Mouse (Mus musculus): ENCODE data around the gene Tnxb. TPM values are rescaled to one million over a fixed set of nuclear protein-coding genes. Genes with fewer than 3 reads are reported as not detected.
"Not testable (repeated sequence)": the region's sequence is repeated elsewhere in the genome, so short reads cannot be mapped to it uniquely, and the experiment has no call there.

The Tnxb gene
- polyA plus RNA-seq, 1 experiment from 2014 or later = 0.77 TPM

GRCm38 (mm10) chr17:34743719-34744118, 73.4 kb downstream of the Tnxb start, which contains the start of gene C4b:
Gene C4b, minus strand, starts transcription at chr17:34743882.
- 76% methylated on average over 7 of the region's 7 CpGs for WGBS
- peaks cover 9% of the 10 kb centered on the region for H3K9me3 ChIP-seq (replicated peaks)
- no peak for ATAC-seq (ENCODE audit: insufficient number of reproducible peaks, low FRiP score)
- H3K27me3 ChIP-seq (replicated peaks) = peaks cover 11% of the 10 kb centered on the region
- H3K36me3 ChIP-seq = no peaks in the 10 kb centered on the region
- no peak within 1 kb of the TSS for H3K4me3 ChIP-seq
- H3K9ac ChIP-seq = no peak within 1 kb of the TSS
- no peak within 1 kb of the TSS for H3K4me2 ChIP-seq
- H3K27ac ChIP-seq (ENCODE audit: poor library complexity, severe bottlenecking) = no peak within 1 kb of the TSS
- no peaks in the 10 kb centered on the region for H3K4me1 ChIP-seq (replicated peaks)

GRCm38 (mm10) chr17:34744206-34744605, 73.9 kb downstream of the Tnxb start:
- Histone ChIP-seq H3K36me3 (no peaks in the 10 kb centered on the region), H3K4me1 (replicated peaks) (no peaks in the 10 kb centered on the region), H3K4me2 (no peak overlapping the region), H3K27me3 (replicated peaks) (peaks cover 9% of the 10 kb centered on the region), H3K9ac (no peak overlapping the region), H3K9me3 (replicated peaks) (peaks cover 12% of the 10 kb centered on the region), H3K4me3 (no peak overlapping the region), H3K27ac (ENCODE audit: poor library complexity, severe bottlenecking) (no peak overlapping the region)
- 76% methylated on average over 6 of the region's 6 CpGs for WGBS
- ATAC-seq (ENCODE audit: insufficient number of reproducible peaks, low FRiP score) = no peak

GRCm38 (mm10) chr17:34744611-34745010, 74.3 kb downstream of the Tnxb start:
- H3K4me2 ChIP-seq; H3K9ac ChIP-seq; H3K27me3 ChIP-seq (replicated peaks); H3K4me3 ChIP-seq; H3K27ac ChIP-seq (ENCODE audit: poor library complexity, severe bottlenecking); H3K36me3 ChIP-seq; H3K4me1 ChIP-seq (replicated peaks); ATAC-seq (ENCODE audit: insufficient number of reproducible peaks, low FRiP score): not testable (repeated sequence)
- H3K9me3 ChIP-seq (replicated peaks) = peaks cover 16% of the 10 kb centered on the region
- 87% methylated on average over 6 of the region's 6 CpGs for WGBS

GRCm38 (mm10) chr17:34745166-34745565, 74.8 kb downstream of the Tnxb start:
- not testable (repeated sequence) for ATAC-seq (ENCODE audit: insufficient number of reproducible peaks, low FRiP score); H3K9ac ChIP-seq; H3K27ac ChIP-seq (ENCODE audit: poor library complexity, severe bottlenecking); H3K4me3 ChIP-seq; H3K27me3 ChIP-seq (replicated peaks); H3K36me3 ChIP-seq; H3K4me1 ChIP-seq (replicated peaks); H3K4me2 ChIP-seq
- H3K9me3 ChIP-seq (replicated peaks) = peaks cover 16% of the 10 kb centered on the region
- 82% methylated on average over 4 of the region's 4 CpGs for WGBS

- no peaks in the 10 kb centered on the region for H3K36me3 ChIP-seq
- no peak for ATAC-seq (ENCODE audit: insufficient number of reproducible peaks, low FRiP score)
- peaks cover 19% of the 10 kb centered on the region for H3K9me3 ChIP-seq (replicated peaks)
- 78% methylated on average over 5 of the region's 5 CpGs for WGBS
- no peak overlapping the region for H3K9ac ChIP-seq
- H3K4me2 ChIP-seq = no peak overlapping the region
- H3K4me3 ChIP-seq = no peak overlapping the region
- no peaks in the 10 kb centered on the region for H3K27me3 ChIP-seq (replicated peaks)
- no peaks in the 10 kb centered on the region for H3K4me1 ChIP-seq (replicated peaks)
- H3K27ac ChIP-seq (ENCODE audit: poor library complexity, severe bottlenecking) = no peak overlapping the region
These were observed 76.2 kb downstream of the Tnxb start for GRCm38 (mm10) chr17:34746531-34746930.

GRCm38 (mm10) chr17:34761471-34761870, 91.1 kb downstream of the Tnxb start:
- no peak overlapping the region for H3K27ac ChIP-seq (ENCODE audit: poor library complexity, severe bottlenecking)
- H3K9me3 ChIP-seq (replicated peaks) = peaks cover 3% of the 10 kb centered on the region; the same call in 1 of the 2 replicates
- H3K4me3 ChIP-seq = no peak overlapping the region
- no peaks in the 10 kb centered on the region for H3K27me3 ChIP-seq (replicated peaks)
- no peaks in the 10 kb centered on the region for H3K4me1 ChIP-seq (replicated peaks)
- no peak overlapping the region for H3K4me2 ChIP-seq
- H3K9ac ChIP-seq = no peak overlapping the region
- WGBS = 57% methylated on average over 3 of the region's 3 CpGs
- no peak for ATAC-seq (ENCODE audit: insufficient number of reproducible peaks, low FRiP score)
- no peaks in the 10 kb centered on the region for H3K36me3 ChIP-seq

Other genes with a start within 250 kb of the Tnxb start
- gene Btnl4, start 193.2 kb upstream of the Tnxb start, polyA plus RNA-seq (2016; fragmentation: Nextera tagmentation; extraction: Ambion mirVana) = not detected in 2 replicates
- gene Btnl6, start 153.2 kb upstream of the Tnxb start, polyA plus RNA-seq (2016; fragmentation: Nextera tagmentation; extraction: Ambion mirVana) = not detected in 2 replicates
- gene Notch4, start 106.3 kb upstream of the Tnxb start, polyA plus RNA-seq (2016; fragmentation: Nextera tagmentation; extraction: Ambion mirVana) = 5.7 and 6.5 TPM in 2 replicates
- 4.4 and 4.6 TPM in 2 replicates for gene Gpsm3, start 80.7 kb upstream of the Tnxb start, polyA plus RNA-seq (2016; fragmentation: Nextera tagmentation; extraction: Ambion mirVana)
- gene Pbx2, start 79.3 kb upstream of the Tnxb start, polyA plus RNA-seq (2016; fragmentation: Nextera tagmentation; extraction: Ambion mirVana) = 13.0 and 13.2 TPM in 2 replicates
- gene Ager, start 72.7 kb upstream of the Tnxb start, polyA plus RNA-seq (2016; fragmentation: Nextera tagmentation; extraction: Ambion mirVana) = 3.8 TPM in 2 replicates
- 123 and 126 TPM in 2 replicates for gene Rnf5, start 66.8 kb upstream of the Tnxb start, polyA plus RNA-seq (2016; fragmentation: Nextera tagmentation; extraction: Ambion mirVana)
- 52.5 and 52.8 TPM in 2 replicates for gene Agpat1, start 66.3 kb upstream of the Tnxb start, polyA plus RNA-seq (2016; fragmentation: Nextera tagmentation; extraction: Ambion mirVana)
- 0.30 and 0.57 TPM in 2 replicates for gene Egfl8, start 54.6 kb upstream of the Tnxb start, polyA plus RNA-seq (2016; fragmentation: Nextera tagmentation; extraction: Ambion mirVana)
- gene Ppt2, start 42.0 kb upstream of the Tnxb start, polyA plus RNA-seq (2016; fragmentation: Nextera tagmentation; extraction: Ambion mirVana) = 28.9 TPM in 2 replicates
- gene Prrt1, start 41.0 kb upstream of the Tnxb start, polyA plus RNA-seq (2016; fragmentation: Nextera tagmentation; extraction: Ambion mirVana) = 0.17 TPM in 1 of 2 replicates, not detected in the other
- gene Fkbpl, start 25.8 kb upstream of the Tnxb start, polyA plus RNA-seq (2016; fragmentation: Nextera tagmentation; extraction: Ambion mirVana) = 10.2 and 11.1 TPM in 2 replicates
- 63.2 and 67.0 TPM in 2 replicates for gene Atf6b, start 23.4 kb upstream of the Tnxb start, polyA plus RNA-seq (2016; fragmentation: Nextera tagmentation; extraction: Ambion mirVana)
- gene C4b, start 73.3 kb downstream of the Tnxb start, polyA plus RNA-seq (2016; fragmentation: Nextera tagmentation; extraction: Ambion mirVana) = 0.15 TPM in 1 of 2 replicates, not detected in the other
- 0.15 TPM in 1 of 2 replicates, not detected in the other for gene Cyp21a1, start 134.0 kb downstream of the Tnxb start, polyA plus RNA-seq (2016; fragmentation: Nextera tagmentation; extraction: Ambion mirVana)
- gene Stk19, start 166.4 kb downstream of the Tnxb start, polyA plus RNA-seq (2016; fragmentation: Nextera tagmentation; extraction: Ambion mirVana) = 18.2 and 19.6 TPM in 2 replicates
- gene Dxo, start 166.5 kb downstream of the Tnxb start, polyA plus RNA-seq (2016; fragmentation: Nextera tagmentation; extraction: Ambion mirVana) = 37.2 and 39.9 TPM in 2 replicates
- gene Skiv2l, start 179.7 kb downstream of the Tnxb start, polyA plus RNA-seq (2016; fragmentation: Nextera tagmentation; extraction: Ambion mirVana) = 35.3 and 39.5 TPM in 2 replicates
- 73.7 and 81.3 TPM in 2 replicates for gene Nelfe, start 179.9 kb downstream of the Tnxb start, polyA plus RNA-seq (2016; fragmentation: Nextera tagmentation; extraction: Ambion mirVana)
- 1.1 and 2.2 TPM in 2 replicates for gene Cfb, start 192.0 kb downstream of the Tnxb start, polyA plus RNA-seq (2016; fragmentation: Nextera tagmentation; extraction: Ambion mirVana)
- 2.6 and 2.8 TPM in 2 replicates for gene Zbtb12, start 208.9 kb downstream of the Tnxb start, polyA plus RNA-seq (2016; fragmentation: Nextera tagmentation; extraction: Ambion mirVana)
- not detected in 2 replicates for gene Gm20547, start 211.5 kb downstream of the Tnxb start, polyA plus RNA-seq (2016; fragmentation: Nextera tagmentation; extraction: Ambion mirVana)
- gene C2, start 227.7 kb downstream of the Tnxb start, polyA plus RNA-seq (2016; fragmentation: Nextera tagmentation; extraction: Ambion mirVana) = 0.24 and 0.35 TPM in 2 replicates
- gene Ehmt2, start 227.9 kb downstream of the Tnxb start, polyA plus RNA-seq (2016; fragmentation: Nextera tagmentation; extraction: Ambion mirVana) = 49.1 and 51.6 TPM in 2 replicates
- gene Slc44a4, start 243.9 kb downstream of the Tnxb start, polyA plus RNA-seq (2016; fragmentation: Nextera tagmentation; extraction: Ambion mirVana) = 0.08 TPM in 1 of 2 replicates, not detected in the other

Measured in heart, embryonic 12.5 days (tissue).